Mouse (Mus musculus) E14TG2a.4 (cell line): ENCODE measurements around the gene Haus6.
"Not testable (repeated sequence)": the region's sequence is repeated elsewhere in the genome, so short reads cannot be mapped to it uniquely, and the experiment has no call there.

Experiments
- CTCF ChIP-seq: conservative IDR thresholded peaks from 2 replicates; pipeline ENCODE4 v1.5.1; 2014; ENCODE audit warnings: low read length
- NANOG ChIP-seq: IDR thresholded peaks from 2 replicates; pipeline ENCODE4 v1.6.1; 2014; ENCODE audit warnings: borderline replicate concordance, low read length, mixed read lengths

- not testable (repeated sequence) for TF ChIP-seq CTCF, NANOG
These were observed 20.7 kb upstream of the Haus6 start for GRCm38 (mm10) chr4:86632556-86632955.
